Mouse (Mus musculus) hindbrain, embryonic 13.5 days (tissue): Measurements from ENCODE around the gene Zfp428. TPM values are rescaled to one million over a fixed set of nuclear protein-coding genes. Genes with fewer than 3 reads are reported as not detected.
A peak's percentile ranks its signal among the peaks of the same experiment; 100 is the strongest.

ENCODE experiments used
- ATAC-seq: fragments of 200-750 bp; cut with Nextera tagmentation; 2 replicates; pipeline ENCODE4 v1.8.0; 2017; ENCODE audit warnings: moderate TSS enrichment; ENCODE audit not compliant: low FRiP score
- H3K27ac ChIP-seq: fragments of 300-500 bp; sonication (generic); 2 replicates; pipeline ENCODE4 v1.5.1; 2015; ENCODE audit warnings: inconsistent platforms, mild to moderate bottlenecking, moderate library complexity
- H3K27me3 ChIP-seq: fragments of 300-500 bp; sonication (generic); 2 replicates; pipeline ENCODE4 v1.6.1; 2015; ENCODE audit warnings: mild to moderate bottlenecking, inconsistent platforms
- H3K36me3 ChIP-seq: fragments of 300-500 bp; sonication (generic); 2 replicates; pipeline ENCODE4 v1.6.1; 2015; ENCODE audit warnings: mild to moderate bottlenecking, inconsistent platforms
- H3K4me1 ChIP-seq: fragments of 300-500 bp; sonication (generic); replicated peaks from 2 replicates; pipeline ENCODE4 v1.6.1; 2015; ENCODE audit warnings: inconsistent platforms
- H3K4me2 ChIP-seq: fragments of 300-500 bp; sonication (generic); 2 replicates; pipeline ENCODE4 v1.6.1; 2015; ENCODE audit warnings: inconsistent platforms, mild to moderate bottlenecking, moderate library complexity
- H3K4me3 ChIP-seq: fragments of 300-500 bp; sonication (generic); 2 replicates; pipeline ENCODE4 v1.5.1; 2015; ENCODE audit warnings: mild to moderate bottlenecking, inconsistent platforms
- H3K9ac ChIP-seq: fragments of 300-500 bp; sonication (generic); 2 replicates; pipeline ENCODE4 v1.6.1; 2015; ENCODE audit warnings: mild to moderate bottlenecking, inconsistent platforms
- H3K9me3 ChIP-seq: fragments of 300-500 bp; sonication (generic); 2 replicates; pipeline ENCODE4 v1.6.1; 2016; ENCODE audit warnings: inconsistent platforms
- WGBS: fragments of 180-500 bp; shearing (Covaris S2); methylation state at CpG from one replicate; pipeline ENCODE4 v1.1.7; 2015; 5-methylcytosine and 5-hydroxymethylcytosine counted together
- polyA plus RNA-seq: library from polyadenylated mRNA; unstranded; fragments of >200 nt; fragmentation: Nextera tagmentation; extraction: Ambion mirVana; gene quantifications from 2 replicates; pipeline ENCODE4 v1.2.1, GENCODE M21; 2015

Gene Zfp428
- 259 and 270 TPM in 2 replicates for polyA plus RNA-seq

DNA sequence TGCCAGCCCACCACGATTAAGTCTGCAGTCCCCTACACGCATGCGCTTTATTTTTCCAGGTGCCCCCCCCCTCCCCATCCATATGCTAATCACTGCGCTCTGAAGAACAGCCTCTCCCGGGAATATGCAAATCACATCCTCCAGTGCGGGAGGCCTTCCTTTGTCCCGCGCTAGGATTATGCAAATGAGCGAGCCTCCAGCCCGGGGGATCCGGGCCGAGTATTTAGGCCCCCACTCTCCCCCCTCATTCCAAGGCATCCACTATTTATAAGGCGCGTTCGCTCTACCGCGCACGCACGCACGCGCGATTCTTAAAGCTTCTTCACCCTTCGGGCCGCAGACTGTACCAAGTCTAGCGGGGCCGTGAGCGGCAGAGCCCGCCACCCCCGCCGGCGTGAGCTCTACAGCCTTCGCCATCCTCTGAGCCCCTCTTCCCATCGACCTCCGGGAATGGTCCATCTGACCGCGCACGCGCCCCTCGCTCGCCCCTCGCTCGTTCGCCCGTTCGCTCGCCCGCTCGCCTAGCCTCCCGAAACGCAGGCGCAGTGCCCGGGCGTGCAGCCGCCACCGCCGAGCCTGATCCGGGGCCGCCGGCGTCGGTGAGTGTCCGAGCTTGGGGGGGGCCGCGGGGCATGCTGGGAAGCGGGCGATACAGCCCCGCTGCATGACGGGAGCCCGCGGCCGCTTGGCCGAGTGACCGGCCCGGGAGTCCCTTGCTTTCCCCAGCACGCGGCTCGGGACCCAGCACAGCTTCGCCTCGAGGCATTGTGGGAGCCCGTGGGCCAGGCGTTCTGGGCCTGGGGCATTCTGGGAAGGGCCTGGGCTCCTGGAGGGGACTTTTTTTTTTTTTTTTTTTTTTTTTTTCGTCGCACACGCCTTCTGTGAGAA is at the start of gene Zfp428:
Gene Zfp428 (plus strand): TSS at position 169 of the 888 bp plus-strand sequence.
- under 1% methylated on average over 84 of the region's 84 CpGs for WGBS

DNA sequence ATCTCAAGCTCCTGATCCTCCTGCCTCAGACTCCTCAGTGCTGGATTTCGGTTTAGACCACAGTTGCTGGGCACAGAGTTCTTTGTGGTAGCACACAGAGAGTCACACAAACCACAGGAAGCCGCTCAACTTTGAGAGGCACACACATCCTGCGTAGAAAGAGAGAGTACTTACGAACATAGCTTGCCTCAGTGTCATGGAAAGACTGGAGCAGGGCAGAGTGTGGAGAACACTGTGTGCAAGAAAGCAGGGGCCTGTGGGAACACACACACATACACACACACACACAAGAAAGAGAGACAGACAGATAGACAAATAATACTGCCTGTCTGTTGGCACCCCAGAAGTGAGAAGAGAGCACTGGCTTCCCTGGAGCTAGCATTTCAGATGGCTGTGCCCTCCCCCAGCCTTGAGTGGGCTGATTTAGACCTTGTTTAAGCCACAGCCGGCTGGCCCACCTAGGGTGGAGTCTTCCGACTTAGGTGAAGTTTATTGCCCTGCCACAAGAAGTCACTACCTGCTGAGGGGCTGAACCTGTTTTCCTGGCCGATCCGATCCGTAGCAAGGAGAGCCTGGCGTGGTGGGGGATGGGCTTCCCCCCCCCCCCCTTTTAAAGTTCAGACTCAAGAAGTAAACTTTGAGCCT is 49.0 kb upstream of the Zfp428 start:
- no peaks in the 10 kb centered on the region for H3K9me3 ChIP-seq

More for the DNA sequence above, at the start of gene Zfp428:
- no peaks in the 10 kb centered on the region for H3K27me3 ChIP-seq
- peak; percentile 92 for ATAC-seq
- peaks cover 70% of the 10 kb centered on the region for H3K4me1 ChIP-seq
- H3K9ac ChIP-seq, result peak within 1 kb of the TSS; percentile 90
- H3K4me2 ChIP-seq, result peak within 1 kb of the TSS; percentile 69
- peak within 1 kb of the TSS; percentile 61 for H3K4me3 ChIP-seq
- no peaks in the 10 kb centered on the region for H3K9me3 ChIP-seq
- peak within 1 kb of the TSS; percentile 100 for H3K27ac ChIP-seq
- peaks cover 33% of the 10 kb centered on the region for H3K36me3 ChIP-seq

GRCm38 (mm10) chr7:24459440-24459839 is 47.4 kb upstream of the Zfp428 start:
- no peak overlapping the region for H3K4me2 ChIP-seq
- ATAC-seq, result no peak
- 87% methylated on average over 5 of the region's 5 CpGs for WGBS
- no peak overlapping the region for H3K9ac ChIP-seq
- H3K27ac ChIP-seq, result no peak overlapping the region
- H3K36me3 ChIP-seq, result no peaks in the 10 kb centered on the region
- H3K4me1 ChIP-seq, result peaks cover 12% of the 10 kb centered on the region
- H3K4me3 ChIP-seq, result no peak overlapping the region
- H3K9me3 ChIP-seq, result no peaks in the 10 kb centered on the region
- peaks cover 8% of the 10 kb centered on the region; the same call in 1 of the 2 replicates for H3K27me3 ChIP-seq

More for the DNA sequence above, 49.0 kb upstream of the Zfp428 start:
- peaks cover 8% of the 10 kb centered on the region; the same call in 1 of the 2 replicates for H3K27me3 ChIP-seq
- no peaks in the 10 kb centered on the region for H3K36me3 ChIP-seq
- no peak overlapping the region for H3K27ac ChIP-seq
- no peak overlapping the region for H3K9ac ChIP-seq
- 76% methylated on average over 10 of the region's 10 CpGs for WGBS
- H3K4me3 ChIP-seq, result no peak overlapping the region
- ATAC-seq, result no peak
- peaks cover 7% of the 10 kb centered on the region for H3K4me1 ChIP-seq
- no peak overlapping the region for H3K4me2 ChIP-seq

DNA sequence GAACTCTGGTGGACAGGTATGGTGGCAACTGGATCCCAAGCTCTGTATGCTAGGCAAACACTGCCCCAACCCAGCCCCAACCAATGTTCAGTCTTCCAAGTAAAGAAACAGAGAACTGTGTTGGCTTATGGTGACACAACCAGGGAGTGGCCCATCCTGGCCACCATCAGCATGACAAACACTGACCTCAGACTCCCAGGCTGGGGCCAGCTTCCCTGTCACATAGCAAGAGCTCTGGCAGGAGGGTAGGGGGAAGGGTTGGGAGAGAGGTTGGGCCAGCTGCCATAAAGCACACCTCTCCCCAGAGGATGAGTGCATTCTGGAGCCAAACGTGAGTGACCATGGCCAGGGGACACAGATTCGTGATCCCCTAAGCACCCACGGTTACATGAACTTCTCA is 47.0 kb upstream of the Zfp428 start:
- H3K27ac ChIP-seq, result no peak overlapping the region
- no peak overlapping the region for H3K4me3 ChIP-seq
- no peak for ATAC-seq
- no peaks in the 10 kb centered on the region for H3K36me3 ChIP-seq
- no peak overlapping the region for H3K4me2 ChIP-seq
- H3K9me3 ChIP-seq, result no peaks in the 10 kb centered on the region
- H3K4me1 ChIP-seq, result peaks cover 12% of the 10 kb centered on the region
- H3K27me3 ChIP-seq, result peaks cover 8% of the 10 kb centered on the region; the same call in 1 of the 2 replicates
- whole genome bisulfite sequencing, result 75% methylated on average over 3 of the region's 3 CpGs
- no peak overlapping the region for H3K9ac ChIP-seq

GRCm38 (mm10) chr7:24461376-24462051 is 45.3 kb upstream of the Zfp428 start:
- peaks cover 12% of the 10 kb centered on the region for H3K4me1 ChIP-seq
- no peaks in the 10 kb centered on the region for H3K36me3 ChIP-seq
- no peak overlapping the region for H3K27ac ChIP-seq
- H3K4me2 ChIP-seq, result no peak overlapping the region
- H3K9ac ChIP-seq, result no peak overlapping the region
- H3K27me3 ChIP-seq, result peaks cover 8% of the 10 kb centered on the region; the same call in 1 of the 2 replicates
- WGBS, result 71% methylated on average over 14 of the region's 14 CpGs
- no peak for ATAC-seq
- H3K9me3 ChIP-seq, result no peaks in the 10 kb centered on the region
- H3K4me3 ChIP-seq, result no peak overlapping the region

DNA sequence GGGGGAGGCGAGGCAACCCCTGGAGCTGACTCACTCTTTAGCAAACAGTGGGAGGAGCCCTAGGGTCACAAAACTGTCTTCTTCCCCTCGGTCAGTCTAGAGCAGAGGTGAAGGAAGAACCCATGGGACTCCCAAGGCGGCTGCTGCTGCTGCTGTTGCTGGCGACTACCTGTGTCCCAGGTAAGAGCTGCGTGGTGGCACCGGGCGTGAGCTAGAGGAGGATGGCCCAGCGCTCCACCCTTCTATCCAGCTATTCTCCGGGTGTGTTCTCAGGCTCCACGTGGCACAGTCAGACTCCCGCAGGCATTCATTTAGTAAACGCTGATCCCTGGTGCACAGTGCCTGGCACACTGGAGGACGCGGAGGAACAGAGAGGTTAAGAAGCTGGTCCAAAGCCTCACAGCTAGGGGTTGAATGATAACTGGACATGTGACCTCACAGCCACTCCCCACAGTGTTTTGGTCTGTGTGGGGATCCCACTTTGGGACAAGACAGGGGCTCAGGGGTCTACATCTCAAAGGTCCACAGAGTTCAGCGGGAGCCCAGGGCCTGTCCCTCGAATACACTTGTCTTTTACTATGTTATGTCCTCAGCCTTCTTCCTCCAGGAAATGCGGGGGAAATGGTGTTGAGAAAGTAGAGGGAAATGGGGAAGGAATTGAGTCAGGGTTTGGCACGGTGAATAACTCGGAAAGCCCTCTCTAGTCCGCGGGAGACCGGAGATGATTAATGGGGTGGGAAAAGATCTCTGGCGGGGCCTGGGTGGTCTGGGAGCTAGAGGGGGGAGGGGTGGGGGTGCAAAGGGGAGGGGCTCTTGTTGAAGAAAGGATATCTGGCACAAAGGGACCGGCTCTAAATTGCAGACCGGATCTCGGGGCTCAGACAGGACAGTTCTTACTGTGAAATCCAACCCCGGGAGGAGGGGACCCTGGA is 44.2 kb upstream of the Zfp428 start, which contains the start of gene Plaur:
Gene Plaur (plus strand): TSS at position 97 of the 932 bp plus-strand sequence.
- no peak within 1 kb of the TSS for H3K27ac ChIP-seq
- H3K27me3 ChIP-seq, result peaks cover 8% of the 10 kb centered on the region; the same call in 1 of the 2 replicates
- H3K4me2 ChIP-seq, result peak within 1 kb of the TSS; percentile 25
- H3K4me3 ChIP-seq, result peak within 1 kb of the TSS; percentile 7; the same call in 1 of the 2 replicates
- H3K36me3 ChIP-seq, result no peaks in the 10 kb centered on the region
- H3K9me3 ChIP-seq, result no peaks in the 10 kb centered on the region
- ATAC-seq, result peak; percentile 55
- peaks cover 12% of the 10 kb centered on the region for H3K4me1 ChIP-seq
- H3K9ac ChIP-seq, result no peak within 1 kb of the TSS; the same call in 1 of the 2 replicates
- WGBS, result 10% methylated on average over 27 of the region's 27 CpGs

GRCm38 (mm10) chr7:24466835-24467234 is 40.0 kb upstream of the Zfp428 start:
- Histone ChIP-seq H3K4me1 (peaks cover 12% of the 10 kb centered on the region), H3K4me2 (no peak overlapping the region), H3K36me3 (no peaks in the 10 kb centered on the region), H3K9me3 (no peaks in the 10 kb centered on the region), H3K27me3 (0 out of 2 replicates have a peak, but pooled peaks cover 4% of the 10 kb centered on the region), H3K4me3 (no peak overlapping the region), H3K27ac (no peak overlapping the region), H3K9ac (no peak overlapping the region)
- ATAC-seq, result no peak
- 93% methylated on average over 6 of the region's 6 CpGs for WGBS

DNA sequence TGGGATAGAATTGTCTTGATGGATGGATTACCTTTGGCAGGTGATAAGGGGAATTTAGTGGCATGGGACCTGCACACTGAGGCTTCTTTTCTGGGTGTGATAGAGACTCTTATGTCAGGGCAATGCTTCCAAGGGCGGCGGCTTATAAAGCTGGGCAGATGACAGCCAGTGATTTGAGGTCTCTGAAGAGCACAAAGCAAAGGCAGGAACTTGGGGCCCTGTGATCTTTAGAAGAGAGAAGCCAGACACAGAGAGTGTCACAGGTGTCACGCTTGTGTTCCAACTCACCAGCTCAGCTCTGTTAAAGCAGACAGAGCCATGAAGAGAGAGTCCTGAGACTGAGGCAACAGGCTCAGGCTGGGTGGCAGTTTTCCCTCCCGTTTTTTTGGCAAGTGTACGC is 38.9 kb upstream of the Zfp428 start:
- 87% methylated on average over 5 of the region's 5 CpGs for WGBS
- peaks cover 5% of the 10 kb centered on the region for H3K4me1 ChIP-seq
- H3K36me3 ChIP-seq, result no peaks in the 10 kb centered on the region
- H3K4me3 ChIP-seq, result no peak overlapping the region
- no peak overlapping the region for H3K4me2 ChIP-seq
- no peak for ATAC-seq
- H3K27me3 ChIP-seq, result no peaks in the 10 kb centered on the region
- H3K27ac ChIP-seq, result no peak overlapping the region
- H3K9me3 ChIP-seq, result no peaks in the 10 kb centered on the region
- no peak overlapping the region for H3K9ac ChIP-seq

DNA sequence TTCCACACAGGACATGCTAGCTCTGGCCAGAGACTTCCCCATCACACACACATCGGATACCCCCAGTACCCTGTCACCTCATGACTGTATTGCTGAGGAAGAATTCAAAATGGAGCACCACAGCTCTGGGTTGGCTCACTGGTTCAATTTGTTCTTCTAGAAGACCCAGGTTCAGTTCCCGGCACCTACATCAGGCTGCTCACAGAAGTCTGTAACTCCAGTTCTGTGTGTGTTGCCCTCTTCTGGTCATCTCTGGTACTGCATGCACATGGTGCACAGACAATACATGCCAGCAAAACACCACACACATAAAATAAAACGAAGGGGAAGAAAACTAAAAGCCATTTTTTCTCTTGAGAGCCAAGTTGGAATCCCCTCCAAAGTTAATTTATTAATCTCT is 37.7 kb upstream of the Zfp428 start:
- Histone ChIP-seq H3K27ac (no peak overlapping the region), H3K4me2 (no peak overlapping the region), H3K27me3 (no peaks in the 10 kb centered on the region), H3K9ac (no peak overlapping the region), H3K36me3 (no peaks in the 10 kb centered on the region), H3K4me1 (peaks cover 1% of the 10 kb centered on the region; the same call in 1 of the 2 replicates), H3K9me3 (no peaks in the 10 kb centered on the region), H3K4me3 (no peak overlapping the region)
- 89% methylated on average over 3 of the region's 3 CpGs for WGBS
- no peak for ATAC-seq

- WGBS, result 96% methylated on average over 7 of the region's 7 CpGs
- H3K27ac ChIP-seq, result no peak overlapping the region
- no peaks in the 10 kb centered on the region for H3K36me3 ChIP-seq
- H3K27me3 ChIP-seq, result no peaks in the 10 kb centered on the region
- H3K9ac ChIP-seq, result no peak overlapping the region
- no peaks in the 10 kb centered on the region for H3K9me3 ChIP-seq
- H3K4me1 ChIP-seq, result peaks cover 11% of the 10 kb centered on the region; the same call in 1 of the 2 replicates
- H3K4me3 ChIP-seq, result no peak overlapping the region
- H3K4me2 ChIP-seq, result no peak overlapping the region
- no peak for ATAC-seq
Observed at GRCm38 (mm10) chr7:24470356-24470755, 36.5 kb upstream of the Zfp428 start.

DNA sequence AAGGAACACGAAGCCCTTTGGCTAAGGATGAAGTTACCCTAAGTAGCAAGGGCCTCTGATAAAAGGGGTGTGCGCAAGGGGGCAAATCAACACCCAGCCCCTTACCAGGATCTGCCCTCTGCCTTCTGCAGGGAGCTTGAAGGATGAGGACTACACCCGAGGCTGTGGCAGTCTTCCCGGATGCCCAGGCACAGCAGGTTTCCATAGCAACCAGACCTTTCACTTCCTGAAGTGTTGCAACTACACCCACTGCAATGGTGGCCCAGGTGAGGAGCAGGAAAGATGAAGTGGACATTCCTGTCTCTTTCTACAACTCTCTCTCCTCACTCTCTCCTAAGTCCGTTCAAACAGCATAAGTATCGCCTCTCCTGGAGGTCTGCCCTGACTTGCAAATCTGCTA is 34.4 kb upstream of the Zfp428 start:
- Histone ChIP-seq H3K36me3 (no peaks in the 10 kb centered on the region), H3K4me1 (peaks cover 11% of the 10 kb centered on the region; the same call in 1 of the 2 replicates), H3K27me3 (no peaks in the 10 kb centered on the region), H3K4me2 (no peak overlapping the region), H3K9me3 (no peaks in the 10 kb centered on the region), H3K4me3 (no peak overlapping the region), H3K27ac (no peak overlapping the region), H3K9ac (no peak overlapping the region)
- 74% methylated on average over 6 of the region's 6 CpGs for WGBS
- ATAC-seq, result no peak
